Mouse (Mus musculus) intestine, postnatal 0 days (tissue): ENCODE results near the gene Cbs. TPM values are rescaled to one million over a fixed set of nuclear protein-coding genes. Genes with fewer than 3 reads are reported as not detected.

ENCODE experiments used
- ATAC-seq: fragments of 200-750 bp; cut with Nextera tagmentation; 2 replicates; pipeline ENCODE4 v1.8.0; 2017; ENCODE audit warnings: mild to moderate bottlenecking, moderate TSS enrichment, moderate library complexity
- H3K27ac ChIP-seq: fragments of 300-500 bp; sonication (generic); 2 replicates; pipeline ENCODE4 v1.5.1; 2014; ENCODE audit warnings: mild to moderate bottlenecking, low read depth, low read length, moderate library complexity
- H3K27me3 ChIP-seq: fragments of 300-500 bp; sonication (generic); replicated peaks from 2 replicates; pipeline ENCODE4 v1.6.1; 2014; ENCODE audit warnings: low read length, mixed read lengths; ENCODE audit not compliant: control insufficient read depth, insufficient read depth
- H3K36me3 ChIP-seq: fragments of 300-500 bp; sonication (generic); 2 replicates; pipeline ENCODE4 v1.6.1; 2014; ENCODE audit warnings: mild to moderate bottlenecking, moderate library complexity; ENCODE audit not compliant: control insufficient read depth, insufficient read depth
- H3K4me1 ChIP-seq: fragments of 300-500 bp; sonication (generic); replicated peaks from 2 replicates; pipeline ENCODE4 v1.6.1; 2014; ENCODE audit warnings: antibody characterized with exemption, low read length, mixed read lengths; ENCODE audit not compliant: control insufficient read depth, insufficient read depth
- H3K4me2 ChIP-seq: fragments of 300-500 bp; sonication (generic); replicated peaks from 2 replicates; pipeline ENCODE4 v1.6.1; 2014; ENCODE audit warnings: low read depth, mild to moderate bottlenecking, moderate library complexity
- H3K4me3 ChIP-seq: fragments of 300-500 bp; sonication (generic); 2 replicates; pipeline ENCODE4 v1.5.1; 2014; ENCODE audit warnings: low read depth, low read length
- H3K9ac ChIP-seq: fragments of 300-500 bp; sonication (generic); 2 replicates; pipeline ENCODE4 v1.6.1; 2014; ENCODE audit warnings: mild to moderate bottlenecking, low read depth, low read length
- H3K9me3 ChIP-seq: fragments of 300-500 bp; sonication (generic); 2 replicates; pipeline ENCODE4 v1.6.1; 2016; ENCODE audit warnings: mixed run types; ENCODE audit not compliant: control insufficient read depth
- CTCF ChIP-seq: sonication (generic); IDR thresholded peaks from 2 replicates; pipeline ENCODE4 v1.5.1; 2016; ENCODE audit warnings: low read depth, mild to moderate bottlenecking, control low read depth, antibody characterized with exemption, moderate library complexity
- WGBS: fragments of 180-500 bp; shearing (Covaris S2); extraction: QIAGEN DNeasy Blood & Tissue Kit; methylation state at CpG from one replicate; pipeline ENCODE4 v1.1.7; 2014; 5-methylcytosine and 5-hydroxymethylcytosine counted together
- polyA plus RNA-seq: library from polyadenylated mRNA; unstranded; fragments of >200 nt; fragmentation: Nextera tagmentation; extraction: Ambion mirVana; gene quantifications from 2 replicates; pipeline ENCODE4 v1.2.1, GENCODE M21; 2015

The Cbs gene
- polyA plus RNA-seq, 1 experiment from 2014 or later = 0.09 TPM

GRCm38 (mm10) chr17:31583781-31584180, 53.3 kb downstream of the Cbs start:
- Histone ChIP-seq H3K9ac (no peak overlapping the region), H3K4me1 (no peaks in the 10 kb centered on the region), H3K36me3 (0 out of 2 replicates have a peak, but pooled peaks cover 7% of the 10 kb centered on the region), H3K27ac (no peak overlapping the region), H3K27me3 (no peaks in the 10 kb centered on the region), H3K4me3 (no peak overlapping the region), H3K9me3 (no peaks in the 10 kb centered on the region), H3K4me2 (no peak overlapping the region)
- WGBS = 86% methylated on average over 6 of the region's 6 CpGs
- ATAC-seq = no peak
- TF ChIP-seq CTCF = no peak

DNA sequence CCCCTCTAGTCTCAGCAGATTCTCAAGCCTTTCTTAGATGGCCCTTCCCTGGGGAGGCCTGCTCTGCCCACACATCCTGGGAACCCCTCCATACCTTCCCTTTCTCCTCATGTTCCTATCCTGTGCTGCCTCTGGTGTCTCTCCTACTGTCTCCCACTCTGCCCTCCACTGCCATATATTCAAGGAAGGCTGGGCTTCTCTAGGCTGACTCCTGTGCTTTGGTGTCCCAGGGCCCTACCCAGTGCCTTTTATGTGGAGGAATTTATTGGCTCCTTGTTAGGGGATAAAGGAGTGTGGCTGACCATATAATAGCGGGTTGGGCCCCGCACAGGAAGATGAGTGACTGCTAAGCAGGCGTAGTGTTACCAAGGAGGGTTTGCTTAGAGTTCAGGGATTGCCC, 53.9 kb downstream of the Cbs start:
- no peaks in the 10 kb centered on the region for H3K4me1 ChIP-seq
- 35% methylated on average over 3 of the region's 3 CpGs for WGBS
- H3K36me3 ChIP-seq = 0 out of 2 replicates have a peak, but pooled peaks cover 5% of the 10 kb centered on the region
- TF ChIP-seq CTCF = no peak
- no peak overlapping the region for H3K27ac ChIP-seq
- H3K27me3 ChIP-seq = no peaks in the 10 kb centered on the region
- H3K9ac ChIP-seq = no peak overlapping the region
- H3K4me2 ChIP-seq = no peak overlapping the region
- H3K4me3 ChIP-seq = no peak overlapping the region
- no peaks in the 10 kb centered on the region for H3K9me3 ChIP-seq
- ATAC-seq = no peak

- no peak overlapping the region for H3K27ac ChIP-seq
- H3K36me3 ChIP-seq = 0 out of 2 replicates have a peak, but pooled peaks cover 5% of the 10 kb centered on the region
- H3K4me3 ChIP-seq = no peak overlapping the region
- no peak overlapping the region for H3K4me2 ChIP-seq
- no peaks in the 10 kb centered on the region for H3K27me3 ChIP-seq
- no peak overlapping the region for H3K9ac ChIP-seq
- H3K9me3 ChIP-seq = no peaks in the 10 kb centered on the region
- H3K4me1 ChIP-seq = no peaks in the 10 kb centered on the region
- TF ChIP-seq CTCF = no peak
- WGBS = 75% methylated on average over 3 of the region's 3 CpGs
- no peak for ATAC-seq
Measured at GRCm38 (mm10) chr17:31580344-31580743, 56.7 kb downstream of the Cbs start.

- Histone ChIP-seq H3K9ac (no peak overlapping the region), H3K4me3 (no peak overlapping the region), H3K27me3 (no peaks in the 10 kb centered on the region), H3K4me1 (no peaks in the 10 kb centered on the region), H3K4me2 (no peak overlapping the region), H3K9me3 (no peaks in the 10 kb centered on the region), H3K36me3 (no peaks in the 10 kb centered on the region), H3K27ac (no peak overlapping the region)
- no peak for TF ChIP-seq CTCF
- 81% methylated on average over 10 of the region's 10 CpGs for WGBS
- no peak for ATAC-seq
Measured at GRCm38 (mm10) chr17:31576394-31577175, 60.5 kb downstream of the Cbs start.

DNA sequence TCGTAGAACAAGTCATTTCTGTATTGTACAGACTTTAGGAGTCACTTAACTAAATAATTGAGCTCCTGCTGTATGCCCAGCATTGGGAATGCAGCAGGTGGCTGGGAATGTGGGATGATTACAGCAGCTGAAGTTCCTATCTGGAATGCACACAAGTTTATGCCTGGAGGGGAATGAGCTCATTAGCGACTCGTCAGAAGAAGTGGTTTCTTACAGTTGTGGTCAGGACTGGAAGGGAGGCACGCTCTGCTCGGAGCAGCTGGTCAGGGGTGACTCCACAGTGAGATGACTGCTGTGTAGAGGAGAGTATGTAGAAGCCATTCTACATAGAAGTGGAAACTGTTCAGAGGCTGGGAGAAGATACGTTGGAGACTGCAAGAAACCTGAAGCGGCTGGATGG, 62.4 kb downstream of the Cbs start:
- no peaks in the 10 kb centered on the region for H3K36me3 ChIP-seq
- no peak overlapping the region for H3K4me3 ChIP-seq
- WGBS = 75% methylated on average over 7 of the region's 7 CpGs
- H3K27ac ChIP-seq = no peak overlapping the region
- no peaks in the 10 kb centered on the region; the same call in 1 of the 2 replicates for H3K4me1 ChIP-seq
- H3K4me2 ChIP-seq = no peak overlapping the region
- no peak for ATAC-seq
- no peak for TF ChIP-seq CTCF
- H3K9ac ChIP-seq = no peak overlapping the region
- no peaks in the 10 kb centered on the region for H3K27me3 ChIP-seq
- H3K9me3 ChIP-seq = no peaks in the 10 kb centered on the region

- no peak overlapping the region for H3K9ac ChIP-seq
- TF ChIP-seq CTCF = peak; percentile 31; the same call in 1 of the 2 replicates
- no peaks in the 10 kb centered on the region for H3K27me3 ChIP-seq
- no peaks in the 10 kb centered on the region for H3K36me3 ChIP-seq
- H3K4me1 ChIP-seq = peaks cover 7% of the 10 kb centered on the region; the same call in 1 of the 2 replicates
- no peak overlapping the region for H3K27ac ChIP-seq
- ATAC-seq = no peak
- no peak overlapping the region for H3K4me2 ChIP-seq
- WGBS = 82% methylated on average over 5 of the region's 5 CpGs
- no peaks in the 10 kb centered on the region for H3K9me3 ChIP-seq
- H3K4me3 ChIP-seq = no peak overlapping the region
Measured at GRCm38 (mm10) chr17:31571689-31572088, 65.3 kb downstream of the Cbs start.
